Mouse (Mus musculus): ENCODE data around the gene Tpr. TPM values are rescaled to one million over a fixed set of nuclear protein-coding genes. Genes with fewer than 3 reads are reported as not detected.

Gene Tpr
- polyA plus RNA-seq, 1 experiment, result 82.2 TPM

GRCm38 (mm10) chr1:150396001-150396400, 3.4 kb downstream of the Tpr start:
- TF ChIP-seq GATA1 (IDR thresholded peaks at IDR 0.05; ENCODE audit: borderline replicate concordance, low read length) (no peak), FLI1 (IDR thresholded peaks at IDR 0.05; ENCODE audit: low read length) (no peak)
- Histone ChIP-seq H3K9me3 (no peaks in the 10 kb centered on the region), H3K27me3 (replicated peaks) (no peaks in the 10 kb centered on the region), H3K36me3 (replicated peaks; ENCODE audit: low read length) (peaks cover 56% of the 10 kb centered on the region), H3K4me3 (replicated peaks) (peak overlapping the region; percentile 4), H3K4me1 (peaks cover 19% of the 10 kb centered on the region; the same call in 1 of the 2 replicates)

- no peaks in the 10 kb centered on the region for H3K9me3 ChIP-seq
- H3K4me1 ChIP-seq, result no peaks in the 10 kb centered on the region
- H3K36me3 ChIP-seq (replicated peaks; ENCODE audit: low read length), result peaks cover 98% of the 10 kb centered on the region
- H3K27me3 ChIP-seq (replicated peaks), result no peaks in the 10 kb centered on the region
- TF ChIP-seq FLI1 (IDR thresholded peaks at IDR 0.05; ENCODE audit: low read length) (no peak), GATA1 (IDR thresholded peaks at IDR 0.05; ENCODE audit: borderline replicate concordance, low read length) (no peak)
- no peak overlapping the region for H3K4me3 ChIP-seq (replicated peaks)
Measured at GRCm38 (mm10) chr1:150403914-150404313, 11.3 kb downstream of the Tpr start.

- Histone ChIP-seq H3K36me3 (replicated peaks; ENCODE audit: low read length) (peaks cover 98% of the 10 kb centered on the region), H3K4me1 (no peaks in the 10 kb centered on the region)
- no peak for TF ChIP-seq GATA1 (IDR thresholded peaks at IDR 0.05; ENCODE audit: borderline replicate concordance, low read length)
- no peak for TF ChIP-seq FLI1 (IDR thresholded peaks at IDR 0.05; ENCODE audit: low read length)
Measured at GRCm38 (mm10) chr1:150404555-150404954, 11.9 kb downstream of the Tpr start.

GRCm38 (mm10) chr1:150407285-150407684, 14.6 kb downstream of the Tpr start:
- Histone ChIP-seq H3K4me3 (replicated peaks) (no peak overlapping the region), H3K9me3 (no peaks in the 10 kb centered on the region), H3K4me1 (no peaks in the 10 kb centered on the region), H3K27me3 (replicated peaks) (no peaks in the 10 kb centered on the region), H3K36me3 (replicated peaks; ENCODE audit: low read length) (peaks cover 98% of the 10 kb centered on the region)
- no peak for TF ChIP-seq GATA1 (IDR thresholded peaks at IDR 0.05; ENCODE audit: borderline replicate concordance, low read length)
- TF ChIP-seq FLI1 (IDR thresholded peaks at IDR 0.05; ENCODE audit: low read length), result no peak

More at GRCm38 (mm10) chr1:150404555-150404954, 11.9 kb downstream of the Tpr start:
- Histone ChIP-seq H3K9me3 (no peaks in the 10 kb centered on the region), H3K27me3 (replicated peaks) (no peaks in the 10 kb centered on the region), H3K4me3 (replicated peaks) (no peak overlapping the region)

GRCm38 (mm10) chr1:150409996-150410395, 17.4 kb downstream of the Tpr start:
- no peaks in the 10 kb centered on the region for H3K4me1 ChIP-seq
- no peaks in the 10 kb centered on the region for H3K27me3 ChIP-seq (replicated peaks)
- H3K36me3 ChIP-seq (replicated peaks; ENCODE audit: low read length), result peaks cover 97% of the 10 kb centered on the region
- H3K4me3 ChIP-seq (replicated peaks), result no peak overlapping the region
- H3K9me3 ChIP-seq, result no peaks in the 10 kb centered on the region
- no peak for TF ChIP-seq GATA1 (IDR thresholded peaks at IDR 0.05; ENCODE audit: borderline replicate concordance, low read length)
- TF ChIP-seq FLI1 (IDR thresholded peaks at IDR 0.05; ENCODE audit: low read length), result no peak

GRCm38 (mm10) chr1:150416006-150416405, 23.4 kb downstream of the Tpr start:
- no peaks in the 10 kb centered on the region for H3K27me3 ChIP-seq (replicated peaks)
- no peaks in the 10 kb centered on the region for H3K9me3 ChIP-seq
- H3K36me3 ChIP-seq (replicated peaks; ENCODE audit: low read length), result peaks cover 96% of the 10 kb centered on the region
- TF ChIP-seq FLI1 (IDR thresholded peaks at IDR 0.05; ENCODE audit: low read length) (no peak), GATA1 (IDR thresholded peaks at IDR 0.05; ENCODE audit: borderline replicate concordance, low read length) (no peak)
- H3K4me3 ChIP-seq (replicated peaks), result no peak overlapping the region
- no peaks in the 10 kb centered on the region for H3K4me1 ChIP-seq

GRCm38 (mm10) chr1:150418426-150418825, 25.8 kb downstream of the Tpr start:
- Histone ChIP-seq H3K4me3 (replicated peaks) (no peak overlapping the region), H3K36me3 (replicated peaks; ENCODE audit: low read length) (peaks cover 98% of the 10 kb centered on the region), H3K9me3 (no peaks in the 10 kb centered on the region), H3K4me1 (no peaks in the 10 kb centered on the region), H3K27me3 (replicated peaks) (no peaks in the 10 kb centered on the region)
- TF ChIP-seq GATA1 (IDR thresholded peaks at IDR 0.05; ENCODE audit: borderline replicate concordance, low read length) (no peak), FLI1 (IDR thresholded peaks at IDR 0.05; ENCODE audit: low read length) (no peak)

- no peaks in the 10 kb centered on the region; the same call in 1 of the 2 replicates for H3K4me1 ChIP-seq
- no peaks in the 10 kb centered on the region for H3K27me3 ChIP-seq (replicated peaks)
- H3K4me3 ChIP-seq (replicated peaks), result no peak overlapping the region
- H3K9me3 ChIP-seq, result no peaks in the 10 kb centered on the region
- peaks cover 99% of the 10 kb centered on the region for H3K36me3 ChIP-seq (replicated peaks; ENCODE audit: low read length)
- no peak for TF ChIP-seq FLI1 (IDR thresholded peaks at IDR 0.05; ENCODE audit: low read length)
- no peak for TF ChIP-seq GATA1 (IDR thresholded peaks at IDR 0.05; ENCODE audit: borderline replicate concordance, low read length)
Measured at GRCm38 (mm10) chr1:150425665-150426064, 33.0 kb downstream of the Tpr start.

GRCm38 (mm10) chr1:150426216-150426615, 33.6 kb downstream of the Tpr start:
- no peak for TF ChIP-seq FLI1 (IDR thresholded peaks at IDR 0.05; ENCODE audit: low read length)
- no peak for TF ChIP-seq GATA1 (IDR thresholded peaks at IDR 0.05; ENCODE audit: borderline replicate concordance, low read length)
- H3K4me3 ChIP-seq (replicated peaks), result no peak overlapping the region
- H3K4me1 ChIP-seq, result no peaks in the 10 kb centered on the region; the same call in 1 of the 2 replicates
- no peaks in the 10 kb centered on the region for H3K27me3 ChIP-seq (replicated peaks)
- peaks cover 98% of the 10 kb centered on the region for H3K36me3 ChIP-seq (replicated peaks; ENCODE audit: low read length)
- H3K9me3 ChIP-seq, result no peaks in the 10 kb centered on the region

GRCm38 (mm10) chr1:150438641-150439040, 46.0 kb downstream of the Tpr start:
- TF ChIP-seq FLI1 (IDR thresholded peaks at IDR 0.05; ENCODE audit: low read length) (no peak), GATA1 (IDR thresholded peaks at IDR 0.05; ENCODE audit: borderline replicate concordance, low read length) (no peak)
- Histone ChIP-seq H3K9me3 (no peaks in the 10 kb centered on the region), H3K36me3 (replicated peaks; ENCODE audit: low read length) (peaks cover 99% of the 10 kb centered on the region), H3K4me1 (no peaks in the 10 kb centered on the region), H3K4me3 (replicated peaks) (no peak overlapping the region), H3K27me3 (replicated peaks) (no peaks in the 10 kb centered on the region)

- Histone ChIP-seq H3K27me3 (replicated peaks) (no peaks in the 10 kb centered on the region), H3K36me3 (replicated peaks; ENCODE audit: low read length) (peaks cover 99% of the 10 kb centered on the region), H3K9me3 (no peaks in the 10 kb centered on the region), H3K4me1 (no peaks in the 10 kb centered on the region), H3K4me3 (replicated peaks) (no peak overlapping the region)
- TF ChIP-seq GATA1 (IDR thresholded peaks at IDR 0.05; ENCODE audit: borderline replicate concordance, low read length), result no peak
- TF ChIP-seq FLI1 (IDR thresholded peaks at IDR 0.05; ENCODE audit: low read length), result no peak
Measured at GRCm38 (mm10) chr1:150441731-150442130, 49.1 kb downstream of the Tpr start.
